Mouse (Mus musculus) adrenal gland, postnatal 4 days (tissue): ENCODE measurements around the gene Bicdl1. TPM values are rescaled to one million over a fixed set of nuclear protein-coding genes. Genes with fewer than 3 reads are reported as not detected.
A peak's percentile ranks its signal among the peaks of the same experiment; 100 is the strongest.
"Not testable (repeated sequence)": the region's sequence is repeated elsewhere in the genome, so short reads cannot be mapped to it uniquely, and the experiment has no call there.

Experiments used
- DNase-seq, 2 experiments: peaks; one replicate each; pipeline ENCODE4 v3.0.0; 2021 to 2022; ENCODE audit warnings: low spot score in 2 of 2, mixed read lengths in 2 of 2
- long read RNA-seq, 2 experiments: library from polyadenylated mRNA; stranded (forward); transcript quantifications; one replicate each; pipeline ENCODE4 v2.0.0; 2021
- total RNA-seq, 2 experiments: library from RNA; stranded (reverse); gene quantifications; 2 replicates each; pipeline ENCODE4 v1.2.3; 2021

Bicdl1 gene
- total RNA-seq, result 10 to 100 TPM; 16.1 to 18.0 TPM
- long read RNA-seq, experiment 1, partial matches to known transcripts, result 0 of 20 reads
- long read RNA-seq, experiment 1, other reads (novel, unspliced or antisense), result 5 of 20 reads
- long read RNA-seq, experiment 2, transcript Bicdl1-201 (9 exons, 3,026 nt), result major isoform, 5 of 24 reads
- long read RNA-seq, experiment 2, partial matches to known transcripts, result 2 of 24 reads
- long read RNA-seq, experiment 2, other reads (novel, unspliced or antisense), result 11 of 24 reads

- DNase-seq, result peak; percentile 72 to 79
These were observed at the start of gene Bicdl1 for GRCm38 (mm10) chr5:115731001-115731731. TSS of gene Bicdl1 (minus strand) at chr5:115731621.

GRCm38 (mm10) chr5:115776911-115777310 lies 45.5 kb upstream of the Bicdl1 start:
- DNase-seq, result no peak

DNA sequence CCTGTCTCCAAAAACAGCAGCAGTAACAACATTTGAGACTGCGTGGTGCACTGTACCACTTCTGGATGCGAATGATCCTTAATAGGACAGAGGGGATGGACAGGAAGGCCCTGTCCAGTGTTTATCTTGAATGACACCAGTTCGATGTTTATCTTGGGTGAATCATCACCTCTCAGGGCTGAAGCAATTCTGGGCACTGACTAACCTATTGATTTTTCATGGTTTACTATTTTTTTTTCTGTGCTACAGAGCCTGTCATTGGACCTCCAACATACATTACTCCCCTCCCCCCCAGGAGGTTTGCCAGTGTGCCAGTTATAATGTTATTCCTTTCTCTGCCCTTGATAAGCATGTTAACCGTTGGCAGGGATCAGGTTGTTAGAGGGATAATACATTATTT lies 43.9 kb upstream of the Bicdl1 start:
- DNase-seq, result no peak

DNA sequence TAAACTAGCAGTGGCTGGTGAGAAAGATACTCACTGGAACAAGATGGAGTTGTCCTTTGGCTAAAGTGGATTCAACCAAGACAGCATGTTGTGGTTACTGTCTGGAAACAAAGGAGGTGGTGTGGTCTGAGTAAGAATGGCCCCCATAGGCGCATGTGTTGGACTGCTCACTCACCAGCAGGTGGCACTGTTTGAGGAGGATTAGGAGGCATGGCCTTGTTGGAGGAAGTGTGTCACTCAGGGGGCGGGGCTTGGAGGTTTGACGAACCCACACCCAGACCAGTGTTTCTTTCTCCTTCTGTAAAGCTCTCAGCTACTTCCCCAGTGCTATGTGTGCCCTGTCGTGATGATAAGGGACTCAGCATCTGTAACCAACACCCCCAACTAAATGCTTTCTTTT lies 38.6 kb upstream of the Bicdl1 start:
- DNase-seq, result no peak

- DNase-seq, result no peak
These were observed 37.7 kb upstream of the Bicdl1 start for GRCm38 (mm10) chr5:115769116-115769515.

GRCm38 (mm10) chr5:115766821-115767220 lies 35.4 kb upstream of the Bicdl1 start:
- no peak for DNase-seq

DNA sequence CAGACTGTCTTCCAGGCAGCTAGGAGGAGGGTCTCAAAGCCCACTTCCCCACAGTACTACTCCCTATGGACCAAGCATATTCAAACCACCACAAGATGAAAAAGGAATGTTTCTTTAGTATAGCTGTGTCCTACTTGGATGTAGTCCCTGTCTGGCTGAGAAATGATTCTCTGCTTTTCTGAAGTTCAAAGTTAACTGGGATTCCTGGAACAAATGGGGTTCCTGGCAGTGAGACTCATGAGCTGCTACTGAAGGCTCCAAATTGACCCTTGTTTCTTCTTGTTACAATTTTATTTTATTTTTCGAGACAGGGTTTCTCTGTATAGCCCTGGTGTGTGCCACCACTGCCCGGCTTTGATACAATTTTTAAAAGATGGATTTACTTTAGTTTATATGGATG lies 32.6 kb upstream of the Bicdl1 start:
- DNase-seq, result no peak

- DNase-seq, result no peak
These were observed 29.5 kb upstream of the Bicdl1 start for GRCm38 (mm10) chr5:115760903-115761302.

- no peak for DNase-seq
These were observed 27.2 kb upstream of the Bicdl1 start for GRCm38 (mm10) chr5:115758431-115759180.

GRCm38 (mm10) chr5:115757516-115757915 lies 26.1 kb upstream of the Bicdl1 start:
- DNase-seq, result no peak

GRCm38 (mm10) chr5:115755501-115755900 lies 24.1 kb upstream of the Bicdl1 start:
- DNase-seq, result no peak

GRCm38 (mm10) chr5:115754831-115755230 lies 23.4 kb upstream of the Bicdl1 start:
- no peak for DNase-seq

GRCm38 (mm10) chr5:115752883-115753282 lies 21.5 kb upstream of the Bicdl1 start:
- DNase-seq, result no peak

- DNase-seq, result not testable (repeated sequence)
These were observed 20.5 kb upstream of the Bicdl1 start for GRCm38 (mm10) chr5:115751916-115752315.

- DNase-seq, result no peak
These were observed 16.9 kb upstream of the Bicdl1 start for GRCm38 (mm10) chr5:115748316-115748715.

- no peak for DNase-seq
These were observed 13.9 kb upstream of the Bicdl1 start for GRCm38 (mm10) chr5:115745319-115745718.

DNA sequence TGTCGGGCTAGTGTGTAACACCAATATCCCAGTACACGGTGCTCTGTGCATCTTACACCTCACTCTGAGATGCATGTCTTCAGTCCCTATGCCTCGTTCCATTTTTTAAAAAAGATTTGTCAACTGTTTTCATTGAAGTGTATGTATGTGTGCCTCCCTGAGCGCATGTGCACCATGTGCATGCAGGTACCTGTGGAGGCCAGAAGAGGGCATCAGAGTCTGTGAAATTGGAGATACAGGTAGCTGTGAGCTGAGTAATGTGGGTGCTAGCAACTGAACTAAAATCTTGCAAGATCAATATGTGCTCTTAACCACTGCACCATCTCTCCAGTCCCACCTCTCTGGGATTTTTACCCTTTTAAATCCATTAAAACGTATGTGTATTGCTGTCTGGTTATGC lies 6.6 kb upstream of the Bicdl1 start:
- no peak for DNase-seq

- no peak for DNase-seq
These were observed 3.1 kb upstream of the Bicdl1 start for GRCm38 (mm10) chr5:115734570-115734969.

GRCm38 (mm10) chr5:115732849-115733216 lies 1.4 kb upstream of the Bicdl1 start:
- no peak for DNase-seq

DNA sequence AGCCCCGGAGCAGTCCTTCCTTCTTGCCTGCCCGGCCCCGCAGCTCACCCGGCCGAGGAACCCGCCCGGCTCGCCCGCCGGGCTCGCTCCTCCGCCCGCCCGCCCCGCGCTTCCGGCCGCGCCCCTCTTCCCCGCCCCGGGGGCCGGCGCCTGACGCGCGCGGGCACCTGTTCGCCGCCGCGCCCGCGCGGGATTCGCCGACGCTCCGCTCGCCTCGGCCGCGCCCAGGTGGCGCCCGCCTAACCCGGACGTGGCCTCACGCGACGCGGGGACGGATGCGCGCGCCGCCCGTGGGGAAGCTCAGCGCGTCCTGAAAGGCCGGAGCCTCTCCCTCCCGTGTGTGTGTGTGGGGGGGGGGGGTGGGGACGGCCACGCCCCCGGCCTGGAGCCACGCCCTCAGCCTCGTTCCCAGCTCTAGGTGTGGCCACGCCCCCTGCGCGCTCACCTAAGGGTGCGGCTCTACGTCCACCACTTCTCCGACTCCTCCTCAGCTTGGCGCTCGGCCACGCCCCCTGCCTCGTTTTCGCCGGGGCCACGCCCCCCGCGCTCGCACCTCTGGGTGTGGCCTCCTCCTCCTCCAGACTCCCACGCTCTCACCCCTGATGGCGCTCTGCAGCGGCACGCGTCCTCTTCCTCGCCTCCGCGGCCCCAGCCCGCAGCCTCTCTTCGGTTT lies 891 bp upstream of the Bicdl1 start:
- peak; percentile 64 to 68 for DNase-seq

GRCm38 (mm10) chr5:115731732-115732175 lies 333 bp upstream of the Bicdl1 start:
- DNase-seq, result peak in 1 of 2 experiments; percentile 5
